Mouse (Mus musculus): ENCODE results near the gene Pde8a. TPM values are rescaled to one million over a fixed set of nuclear protein-coding genes. Genes with fewer than 3 reads are reported as not detected.

The Pde8a gene
- polyA plus RNA-seq, 1 experiment from 2014 or later, result 4.2 TPM

GRCm38 (mm10) chr7:81301323-81301722, 87.9 kb downstream of the Pde8a start:
- no peak overlapping the region for H3K27ac ChIP-seq (ENCODE audit: low read length)
- no peak overlapping the region for H3K4me3 ChIP-seq (ENCODE audit: low read depth, low read length)
- H3K4me2 ChIP-seq (replicated peaks; ENCODE audit: low read depth, low read length), result no peak overlapping the region
- H3K27me3 ChIP-seq (ENCODE audit: control insufficient read depth, insufficient read depth, low read length), result no peaks in the 10 kb centered on the region
- WGBS, result 78% methylated on average over 7 of the region's 7 CpGs
- H3K4me1 ChIP-seq (ENCODE audit: control insufficient read depth, insufficient read depth, low read length), result no peaks in the 10 kb centered on the region
- no peak for ATAC-seq (ENCODE audit: insufficient number of reproducible peaks, insufficient read depth, low FRiP score, low read depth)
- H3K9ac ChIP-seq (replicated peaks; ENCODE audit: low read depth, low read length), result no peak overlapping the region
- no peaks in the 10 kb centered on the region for H3K9me3 ChIP-seq (ENCODE audit: control insufficient read depth, low read depth, low read length)
- H3K36me3 ChIP-seq (ENCODE audit: control insufficient read depth, insufficient read depth, low read length), result no peaks in the 10 kb centered on the region

- H3K4me3 ChIP-seq (ENCODE audit: low read depth, low read length), result no peak overlapping the region
- H3K9ac ChIP-seq (replicated peaks; ENCODE audit: low read depth, low read length), result no peak overlapping the region
- H3K36me3 ChIP-seq (ENCODE audit: control insufficient read depth, insufficient read depth, low read length), result no peaks in the 10 kb centered on the region
- H3K27ac ChIP-seq (ENCODE audit: low read length), result no peak overlapping the region
- H3K4me1 ChIP-seq (ENCODE audit: control insufficient read depth, insufficient read depth, low read length), result no peaks in the 10 kb centered on the region
- no peaks in the 10 kb centered on the region for H3K9me3 ChIP-seq (ENCODE audit: control insufficient read depth, low read depth, low read length)
- H3K27me3 ChIP-seq (ENCODE audit: control insufficient read depth, insufficient read depth, low read length), result no peaks in the 10 kb centered on the region
- no peak for ATAC-seq (ENCODE audit: insufficient number of reproducible peaks, insufficient read depth, low FRiP score, low read depth)
- H3K4me2 ChIP-seq (replicated peaks; ENCODE audit: low read depth, low read length), result no peak overlapping the region
- 88% methylated on average over 2 of the region's 2 CpGs for WGBS
Observed at GRCm38 (mm10) chr7:81303682-81304081, 90.3 kb downstream of the Pde8a start.

- Histone ChIP-seq H3K27me3 (ENCODE audit: control insufficient read depth, insufficient read depth, low read length) (no peaks in the 10 kb centered on the region), H3K4me2 (replicated peaks; ENCODE audit: low read depth, low read length) (no peak overlapping the region), H3K36me3 (ENCODE audit: control insufficient read depth, insufficient read depth, low read length) (no peaks in the 10 kb centered on the region), H3K4me3 (ENCODE audit: low read depth, low read length) (no peak overlapping the region), H3K27ac (ENCODE audit: low read length) (no peak overlapping the region), H3K4me1 (ENCODE audit: control insufficient read depth, insufficient read depth, low read length) (no peaks in the 10 kb centered on the region), H3K9me3 (ENCODE audit: control insufficient read depth, low read depth, low read length) (no peaks in the 10 kb centered on the region), H3K9ac (replicated peaks; ENCODE audit: low read depth, low read length) (no peak overlapping the region)
- WGBS, result 68% methylated on average over 5 of the region's 5 CpGs
- ATAC-seq (ENCODE audit: insufficient number of reproducible peaks, insufficient read depth, low FRiP score, low read depth), result no peak
Observed at GRCm38 (mm10) chr7:81304100-81304499, 90.7 kb downstream of the Pde8a start.

- Histone ChIP-seq H3K9ac (replicated peaks; ENCODE audit: low read depth, low read length) (no peak overlapping the region), H3K4me3 (ENCODE audit: low read depth, low read length) (no peak overlapping the region), H3K36me3 (ENCODE audit: control insufficient read depth, insufficient read depth, low read length) (no peaks in the 10 kb centered on the region), H3K27ac (ENCODE audit: low read length) (no peak overlapping the region), H3K27me3 (ENCODE audit: control insufficient read depth, insufficient read depth, low read length) (no peaks in the 10 kb centered on the region), H3K9me3 (ENCODE audit: control insufficient read depth, low read depth, low read length) (no peaks in the 10 kb centered on the region), H3K4me2 (replicated peaks; ENCODE audit: low read depth, low read length) (no peak overlapping the region), H3K4me1 (ENCODE audit: control insufficient read depth, insufficient read depth, low read length) (no peaks in the 10 kb centered on the region)
- no peak for ATAC-seq (ENCODE audit: insufficient number of reproducible peaks, insufficient read depth, low FRiP score, low read depth)
- 86% methylated on average over 5 of the region's 5 CpGs for WGBS
Observed at GRCm38 (mm10) chr7:81304675-81305074, 91.3 kb downstream of the Pde8a start.

- no peak overlapping the region for H3K4me3 ChIP-seq (ENCODE audit: low read depth, low read length)
- no peak overlapping the region for H3K4me2 ChIP-seq (replicated peaks; ENCODE audit: low read depth, low read length)
- H3K9me3 ChIP-seq (ENCODE audit: control insufficient read depth, low read depth, low read length), result no peaks in the 10 kb centered on the region
- 86% methylated on average over 8 of the region's 8 CpGs for WGBS
- no peak for ATAC-seq (ENCODE audit: insufficient number of reproducible peaks, insufficient read depth, low FRiP score, low read depth)
- no peak overlapping the region for H3K27ac ChIP-seq (ENCODE audit: low read length)
- H3K4me1 ChIP-seq (ENCODE audit: control insufficient read depth, insufficient read depth, low read length), result no peaks in the 10 kb centered on the region
- no peak overlapping the region for H3K9ac ChIP-seq (replicated peaks; ENCODE audit: low read depth, low read length)
- no peaks in the 10 kb centered on the region for H3K27me3 ChIP-seq (ENCODE audit: control insufficient read depth, insufficient read depth, low read length)
- H3K36me3 ChIP-seq (ENCODE audit: control insufficient read depth, insufficient read depth, low read length), result no peaks in the 10 kb centered on the region
Observed at GRCm38 (mm10) chr7:81307735-81308134, 94.3 kb downstream of the Pde8a start.

GRCm38 (mm10) chr7:81309247-81309646, 95.9 kb downstream of the Pde8a start:
- no peaks in the 10 kb centered on the region for H3K27me3 ChIP-seq (ENCODE audit: control insufficient read depth, insufficient read depth, low read length)
- no peak overlapping the region for H3K9ac ChIP-seq (replicated peaks; ENCODE audit: low read depth, low read length)
- ATAC-seq (ENCODE audit: insufficient number of reproducible peaks, insufficient read depth, low FRiP score, low read depth), result no peak
- H3K36me3 ChIP-seq (ENCODE audit: control insufficient read depth, insufficient read depth, low read length), result no peaks in the 10 kb centered on the region
- no peaks in the 10 kb centered on the region for H3K4me1 ChIP-seq (ENCODE audit: control insufficient read depth, insufficient read depth, low read length)
- no peak overlapping the region for H3K4me3 ChIP-seq (ENCODE audit: low read depth, low read length)
- no peaks in the 10 kb centered on the region for H3K9me3 ChIP-seq (ENCODE audit: control insufficient read depth, low read depth, low read length)
- 83% methylated on average over 6 of the region's 6 CpGs for WGBS
- H3K4me2 ChIP-seq (replicated peaks; ENCODE audit: low read depth, low read length), result no peak overlapping the region
- H3K27ac ChIP-seq (ENCODE audit: low read length), result no peak overlapping the region

GRCm38 (mm10) chr7:81311130-81311529, 97.7 kb downstream of the Pde8a start:
- Histone ChIP-seq H3K4me2 (replicated peaks; ENCODE audit: low read depth, low read length) (no peak overlapping the region), H3K36me3 (ENCODE audit: control insufficient read depth, insufficient read depth, low read length) (no peaks in the 10 kb centered on the region), H3K4me3 (ENCODE audit: low read depth, low read length) (no peak overlapping the region), H3K4me1 (ENCODE audit: control insufficient read depth, insufficient read depth, low read length) (no peaks in the 10 kb centered on the region), H3K9ac (replicated peaks; ENCODE audit: low read depth, low read length) (no peak overlapping the region), H3K27ac (ENCODE audit: low read length) (no peak overlapping the region), H3K9me3 (ENCODE audit: control insufficient read depth, low read depth, low read length) (no peaks in the 10 kb centered on the region), H3K27me3 (ENCODE audit: control insufficient read depth, insufficient read depth, low read length) (no peaks in the 10 kb centered on the region)
- ATAC-seq (ENCODE audit: insufficient number of reproducible peaks, insufficient read depth, low FRiP score, low read depth), result no peak
- WGBS, result 81% methylated on average over 1 of the region's 1 CpGs

GRCm38 (mm10) chr7:81311581-81311980, 98.2 kb downstream of the Pde8a start:
- Histone ChIP-seq H3K36me3 (ENCODE audit: control insufficient read depth, insufficient read depth, low read length) (no peaks in the 10 kb centered on the region), H3K4me2 (replicated peaks; ENCODE audit: low read depth, low read length) (no peak overlapping the region), H3K9ac (replicated peaks; ENCODE audit: low read depth, low read length) (no peak overlapping the region), H3K27ac (ENCODE audit: low read length) (no peak overlapping the region), H3K27me3 (ENCODE audit: control insufficient read depth, insufficient read depth, low read length) (no peaks in the 10 kb centered on the region), H3K9me3 (ENCODE audit: control insufficient read depth, low read depth, low read length) (no peaks in the 10 kb centered on the region), H3K4me3 (ENCODE audit: low read depth, low read length) (no peak overlapping the region), H3K4me1 (ENCODE audit: control insufficient read depth, insufficient read depth, low read length) (no peaks in the 10 kb centered on the region)
- no peak for ATAC-seq (ENCODE audit: insufficient number of reproducible peaks, insufficient read depth, low FRiP score, low read depth)

- H3K9ac ChIP-seq (replicated peaks; ENCODE audit: low read depth, low read length), result no peak overlapping the region
- H3K4me1 ChIP-seq (ENCODE audit: control insufficient read depth, insufficient read depth, low read length), result no peaks in the 10 kb centered on the region
- no peaks in the 10 kb centered on the region for H3K9me3 ChIP-seq (ENCODE audit: control insufficient read depth, low read depth, low read length)
- H3K27ac ChIP-seq (ENCODE audit: low read length), result no peak overlapping the region
- WGBS, result 67% methylated on average over 8 of the region's 8 CpGs
- H3K4me2 ChIP-seq (replicated peaks; ENCODE audit: low read depth, low read length), result no peak overlapping the region
- H3K36me3 ChIP-seq (ENCODE audit: control insufficient read depth, insufficient read depth, low read length), result no peaks in the 10 kb centered on the region
- no peaks in the 10 kb centered on the region for H3K27me3 ChIP-seq (ENCODE audit: control insufficient read depth, insufficient read depth, low read length)
- ATAC-seq (ENCODE audit: insufficient number of reproducible peaks, insufficient read depth, low FRiP score, low read depth), result no peak
- H3K4me3 ChIP-seq (ENCODE audit: low read depth, low read length), result no peak overlapping the region
Observed at GRCm38 (mm10) chr7:81315583-81315982, 102.2 kb downstream of the Pde8a start.

Measured in stomach, embryonic 14.5 days (tissue).